Mouse (Mus musculus) liver, adult 2 months (tissue): Measurements from ENCODE around the gene Chmp6.

Experiments used
- CTCF ChIP-seq: fragments of 200-500 bp; IDR thresholded peaks from 2 replicates; pipeline ENCODE4 v1.5.1; 2011; ENCODE audit warnings: low read depth, low read length, control low read depth
- POLR2A ChIP-seq: fragments of 200-500 bp; IDR thresholded peaks from 2 replicates; pipeline ENCODE4 v1.6.1; 2011; ENCODE audit warnings: low read length, control low read depth; ENCODE audit not compliant: insufficient read depth; ENCODE audit errors: extremely low read depth

DNA sequence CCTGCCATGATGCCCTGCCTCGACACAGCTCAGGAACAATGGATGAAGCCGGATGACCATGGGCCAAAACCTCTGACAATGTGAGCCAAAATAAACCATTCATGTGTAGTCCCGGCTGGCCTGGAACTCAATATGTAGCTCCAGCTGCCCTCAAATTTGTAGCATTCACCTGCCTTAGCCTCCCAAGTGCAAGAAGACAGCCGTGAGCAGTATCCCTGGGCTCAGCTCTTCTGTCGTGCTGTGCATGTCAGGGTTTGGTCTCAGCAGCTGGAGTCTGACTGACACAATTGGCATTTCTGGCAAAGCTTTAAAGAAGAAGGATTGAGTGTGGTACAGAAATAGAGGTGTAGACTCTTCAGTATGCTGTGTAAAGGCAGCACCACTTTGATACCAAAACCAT is 33.7 kb upstream of the Chmp6 start:
- TF ChIP-seq CTCF (no peak), POLR2A (no peak)
